Mouse (Mus musculus) brain, adult 2 months (tissue): ENCODE measurements around the gene Lrrc49.
A peak's percentile ranks its signal among the peaks of the same experiment; 100 is the strongest.

ENCODE experiments used
- DNase-seq: peaks from one replicate; pipeline ENCODE4 v3.0.0; 2011; ENCODE audit warnings: low read depth, low spot score

The Lrrc49 gene

GRCm38 (mm10) chr9:60543422-60544015 lies 144.4 kb downstream of the Lrrc49 start:
- no peak for DNase-seq

- no peak for DNase-seq
Observed at GRCm38 (mm10) chr9:60530310-60530709, 157.6 kb downstream of the Lrrc49 start.

DNA sequence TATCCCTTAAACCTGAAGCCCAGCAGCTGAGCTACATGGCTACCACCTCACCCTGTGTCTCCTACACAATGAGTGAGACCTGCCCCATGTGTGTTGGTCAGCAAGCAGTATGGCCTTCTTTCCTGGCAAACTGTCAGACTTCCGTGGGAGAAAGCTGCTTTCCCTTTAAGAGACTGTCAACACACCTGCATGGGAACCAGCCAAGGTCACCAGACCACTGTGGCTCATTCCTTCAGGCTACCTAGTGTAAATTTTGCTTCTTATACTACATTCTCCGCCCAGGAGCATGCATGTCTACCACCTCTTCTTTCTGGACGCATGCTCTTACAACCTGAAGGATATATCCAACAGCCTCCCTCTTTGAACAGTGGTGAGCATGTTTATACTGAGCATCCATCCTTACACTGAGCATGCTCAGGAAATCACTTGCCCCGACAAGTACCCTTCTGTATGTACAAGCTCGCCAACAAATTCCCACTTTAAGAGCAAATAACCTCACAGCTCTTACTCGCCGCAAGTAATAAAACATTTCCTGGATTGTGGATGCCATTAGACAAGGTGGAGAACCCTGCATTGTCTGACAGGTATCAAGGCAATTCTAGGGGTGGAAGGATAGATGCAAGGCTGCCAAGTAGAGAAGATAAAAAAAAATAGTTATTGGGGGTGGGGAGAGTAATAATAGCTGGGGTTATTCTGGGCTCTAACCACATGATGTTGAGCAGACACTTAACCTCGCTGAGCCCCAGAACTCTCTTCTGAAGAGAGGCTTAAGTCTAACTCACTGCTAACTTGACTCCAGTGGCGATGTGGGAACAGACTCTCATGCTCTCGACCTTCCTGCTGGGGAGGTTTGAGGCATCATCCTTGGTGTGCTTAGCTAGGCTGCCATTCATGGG lies 158.4 kb downstream of the Lrrc49 start:
- no peak for DNase-seq

GRCm38 (mm10) chr9:60528269-60528668 lies 159.7 kb downstream of the Lrrc49 start:
- DNase-seq = no peak

DNA sequence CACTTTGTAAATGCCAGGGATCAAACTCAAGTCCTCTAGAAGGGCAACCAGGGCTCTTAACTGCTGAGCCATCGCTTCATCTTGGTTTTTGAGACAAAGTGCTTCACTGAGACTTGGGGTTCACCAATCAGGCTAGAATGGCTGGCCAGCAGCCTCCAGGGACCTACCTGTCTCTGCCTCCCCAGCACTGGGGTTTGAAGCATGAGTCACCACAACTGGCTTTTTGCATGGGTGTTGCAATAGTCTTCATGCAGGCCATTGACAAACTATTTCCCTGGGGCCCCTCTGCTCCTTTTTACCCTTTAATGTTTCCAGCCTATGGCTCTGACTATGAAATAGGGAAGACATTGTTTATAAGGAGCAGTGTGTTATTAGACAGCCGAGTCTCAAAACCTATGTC lies 160.1 kb downstream of the Lrrc49 start:
- DNase-seq = no peak

- no peak for DNase-seq
Observed at GRCm38 (mm10) chr9:60527051-60527450, 160.9 kb downstream of the Lrrc49 start.

- no peak for DNase-seq
Observed at GRCm38 (mm10) chr9:60526195-60526594, 161.8 kb downstream of the Lrrc49 start.

DNA sequence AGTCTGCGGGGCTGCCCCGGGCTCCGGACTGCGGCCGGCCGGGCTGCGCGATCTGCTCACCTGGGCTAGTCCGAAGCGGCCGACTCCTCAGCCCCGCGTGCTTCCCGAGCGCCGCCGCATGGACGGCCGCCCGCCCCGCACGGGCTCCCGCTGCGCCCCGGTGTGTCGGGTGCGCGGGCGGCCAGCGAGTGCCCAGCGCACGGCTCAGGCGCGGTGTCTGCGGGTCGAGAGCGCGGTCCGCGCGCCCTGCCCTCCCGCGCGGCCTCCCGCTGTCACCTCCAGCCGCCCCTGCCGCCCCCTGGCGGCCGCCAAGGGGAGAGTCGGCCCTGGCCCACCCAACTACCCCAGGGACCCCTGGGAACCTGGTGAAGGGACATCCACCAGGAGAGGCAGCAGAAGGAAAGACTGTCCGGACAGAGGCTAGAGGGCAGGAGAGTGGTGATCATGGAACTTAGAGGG lies 166.1 kb downstream of the Lrrc49 start, which contains the start of gene Thsd4:
TSS of gene Thsd4 (minus strand) at position 241 of the 459 bp plus-strand sequence.
- peak; percentile 47 for DNase-seq

DNA sequence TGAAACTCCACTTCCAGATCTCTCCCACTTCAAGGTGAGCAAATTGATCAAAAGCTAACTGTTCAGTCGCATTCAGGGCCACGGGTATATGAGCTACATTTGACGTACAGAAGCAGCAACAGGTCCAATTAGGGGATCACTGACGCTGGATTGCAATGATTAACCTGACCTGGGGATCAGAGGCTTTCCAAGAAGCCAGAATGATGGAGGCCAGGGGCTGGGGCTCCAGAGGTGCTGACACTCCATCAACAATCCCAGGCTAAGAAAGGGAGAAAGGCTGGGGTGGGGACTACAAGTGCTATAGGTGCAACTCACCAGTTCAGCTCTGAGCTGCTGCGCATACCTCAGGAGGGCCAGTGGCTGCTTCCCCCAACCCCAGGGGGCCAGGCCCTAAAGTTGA lies 166.8 kb downstream of the Lrrc49 start:
- no peak for DNase-seq

- no peak for DNase-seq
Observed at GRCm38 (mm10) chr9:60519601-60520000, 168.4 kb downstream of the Lrrc49 start.
